Mouse (Mus musculus): ENCODE measurements around the gene Tap2.

Tap2 gene

DNA sequence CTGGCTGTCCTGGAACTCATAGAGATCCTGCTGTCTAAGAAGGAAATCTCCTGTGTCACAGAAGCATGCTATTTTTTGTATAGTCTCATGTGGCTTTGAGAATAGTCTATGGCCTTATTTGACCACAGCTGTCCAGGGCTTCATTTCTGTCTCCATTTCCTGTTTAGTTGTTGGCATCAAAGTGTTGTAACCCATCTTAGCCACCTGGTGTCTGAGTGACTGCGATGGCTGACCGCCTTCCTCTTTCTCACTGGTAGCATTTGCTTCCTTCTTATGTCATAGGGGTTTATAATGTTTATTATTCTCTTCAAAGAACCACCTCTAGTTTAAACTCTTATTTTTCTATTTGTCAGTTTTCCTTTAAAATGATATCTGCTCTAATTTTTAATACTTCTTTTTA lies 45.4 kb downstream of the Tap2 start:
- no peak for DNase-seq (ENCODE audit: low read depth, low spot score)

GRCm38 (mm10) chr17:34249361-34249760 lies 46.0 kb downstream of the Tap2 start:
- no peak for DNase-seq (ENCODE audit: low read depth, low spot score)

DNA sequence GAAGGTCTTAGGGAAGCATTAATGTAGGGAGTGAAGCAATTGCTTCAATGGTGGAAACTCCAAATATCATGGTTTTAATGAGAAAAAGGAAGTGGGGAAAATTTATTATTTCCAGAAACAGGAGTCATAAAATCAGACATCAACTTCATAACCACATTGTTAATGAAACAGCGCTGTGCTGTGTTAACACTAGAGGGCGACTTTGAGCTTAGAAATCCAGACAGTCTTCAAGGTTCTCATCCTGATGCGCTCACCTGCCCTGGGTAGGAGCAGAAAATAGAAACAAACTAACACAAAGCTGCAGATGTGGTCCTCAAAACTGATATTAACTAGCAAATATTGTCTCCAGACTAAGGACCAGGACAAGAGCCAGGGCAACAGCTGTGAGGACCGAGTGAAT lies 46.6 kb downstream of the Tap2 start:
- DNase-seq (ENCODE audit: low read depth, low spot score) = peak; percentile 75

DNA sequence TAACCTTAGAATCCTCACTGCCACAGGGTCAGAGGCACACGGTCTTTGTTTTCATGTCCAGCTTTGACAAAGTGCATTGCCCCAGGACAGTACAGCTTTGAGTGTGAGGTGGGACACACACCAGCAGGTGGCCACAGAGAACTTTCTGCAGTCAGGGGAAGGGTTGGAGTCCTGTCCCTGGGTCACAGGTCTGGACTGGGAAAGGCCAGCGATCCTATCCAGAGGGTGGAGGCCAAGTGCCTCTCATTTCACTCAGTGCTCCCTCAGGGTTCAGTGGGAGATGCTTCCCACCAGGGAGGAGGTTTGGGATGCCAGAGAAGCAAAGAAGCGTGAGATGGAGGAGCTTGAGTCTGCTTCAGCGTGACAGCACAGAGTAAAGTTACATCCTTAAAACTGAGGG lies 48.3 kb downstream of the Tap2 start:
- no peak for DNase-seq (ENCODE audit: low read depth, low spot score)

DNA sequence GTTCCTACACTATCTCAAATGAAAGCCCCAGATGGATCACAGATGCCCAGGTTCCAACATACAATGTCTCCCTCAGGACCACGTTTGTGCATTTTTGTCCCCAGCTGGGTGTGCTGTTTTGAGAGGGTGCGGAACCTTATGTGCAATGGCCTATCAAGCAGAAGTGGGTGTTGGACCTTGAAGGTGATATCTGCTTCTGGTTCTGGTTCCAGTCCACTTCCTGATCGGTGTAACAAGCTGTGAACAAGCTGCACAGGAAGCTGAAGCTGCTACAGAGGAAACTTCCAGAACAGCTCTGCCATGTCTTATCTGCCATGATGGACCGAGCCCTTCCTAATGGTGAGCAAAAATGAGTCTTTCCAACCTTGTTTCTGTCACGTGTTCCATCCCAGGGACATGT lies 53.2 kb downstream of the Tap2 start:
- DNase-seq (ENCODE audit: low read depth, low spot score) = no peak

DNA sequence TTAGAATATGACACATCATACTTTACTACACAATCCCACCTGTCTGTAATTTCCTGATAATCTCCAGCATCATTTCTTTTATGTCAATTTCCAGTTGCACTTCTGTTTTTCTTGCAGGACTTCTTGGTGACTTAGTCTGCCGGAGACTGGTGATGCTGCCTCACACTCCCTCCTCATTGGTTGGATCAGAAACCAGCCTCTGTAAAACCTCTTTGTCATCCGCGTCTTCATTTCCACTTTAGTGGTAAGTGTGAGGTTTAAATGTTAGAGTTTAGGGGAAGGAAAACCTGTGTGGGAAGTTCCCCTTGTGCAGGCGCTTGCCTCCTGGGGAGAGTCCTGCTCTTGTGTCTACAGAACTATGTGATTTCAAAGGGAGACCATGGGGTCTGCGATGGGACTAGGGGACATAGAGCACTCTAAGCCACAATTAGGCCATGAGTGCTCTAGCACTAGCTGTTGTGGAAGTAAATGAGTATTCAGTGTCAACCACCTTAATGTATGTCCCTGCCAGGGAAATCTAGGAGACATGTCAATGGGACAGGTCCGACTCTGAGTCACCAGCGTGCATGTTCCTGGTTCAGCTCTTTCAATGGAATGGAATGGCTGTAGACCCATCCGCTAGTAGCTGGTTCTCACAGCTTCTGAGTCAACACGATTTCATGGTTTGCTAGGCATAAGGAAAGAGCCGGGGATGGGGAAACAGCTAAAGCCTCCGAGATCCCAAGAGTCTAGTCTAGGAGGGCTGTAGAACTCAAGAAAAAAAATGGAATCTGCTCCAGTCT lies 54.5 kb downstream of the Tap2 start, which contains the start of gene H2-Ab1:
Gene H2-Ab1, plus strand, starts transcription at position 96 of the 782 bp plus-strand sequence.
- DNase-seq (ENCODE audit: low read depth, low spot score) = peak; percentile 85

GRCm38 (mm10) chr17:34260551-34260950 lies 57.2 kb downstream of the Tap2 start:
- no peak for DNase-seq (ENCODE audit: low read depth, low spot score)

DNA sequence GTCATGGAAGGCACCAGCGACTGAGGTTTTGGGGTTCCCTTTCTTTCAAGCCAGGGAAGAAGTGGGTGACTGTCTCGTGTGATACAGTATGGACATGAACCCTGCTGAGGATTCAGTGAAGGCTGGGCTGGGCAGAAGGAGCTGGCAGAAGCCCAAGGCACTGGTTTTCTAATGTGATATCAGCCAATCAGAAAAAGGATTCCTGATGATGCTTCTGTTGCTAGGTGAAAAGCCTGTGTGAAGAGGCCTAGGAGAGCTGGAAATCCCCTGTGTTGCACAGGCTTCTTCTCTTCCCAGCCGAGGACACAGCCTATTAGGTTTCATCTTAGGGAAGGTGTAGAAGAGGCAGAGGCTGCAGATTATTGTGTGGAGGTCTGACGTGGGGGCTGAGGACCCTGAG lies 58.2 kb downstream of the Tap2 start:
- DNase-seq (ENCODE audit: low read depth, low spot score) = peak; percentile 86

DNA sequence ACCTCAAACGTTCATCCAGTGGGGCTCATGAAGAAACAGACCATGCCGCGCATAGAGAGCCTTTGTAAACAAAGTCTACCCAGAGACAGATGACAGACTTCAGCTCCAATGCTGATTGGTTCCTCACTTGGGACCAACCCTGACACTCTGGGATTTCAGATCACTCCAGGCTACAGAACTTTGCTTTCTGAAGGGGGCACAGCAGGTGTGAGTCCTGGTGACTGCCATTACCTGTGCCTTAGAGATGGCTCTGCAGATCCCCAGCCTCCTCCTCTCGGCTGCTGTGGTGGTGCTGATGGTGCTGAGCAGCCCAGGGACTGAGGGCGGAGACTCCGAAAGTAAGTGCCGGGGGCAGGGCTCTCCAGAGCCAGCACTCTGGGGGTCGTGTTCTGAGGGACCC lies 59.7 kb downstream of the Tap2 start:
- DNase-seq (ENCODE audit: low read depth, low spot score) = peak; percentile 86

DNA sequence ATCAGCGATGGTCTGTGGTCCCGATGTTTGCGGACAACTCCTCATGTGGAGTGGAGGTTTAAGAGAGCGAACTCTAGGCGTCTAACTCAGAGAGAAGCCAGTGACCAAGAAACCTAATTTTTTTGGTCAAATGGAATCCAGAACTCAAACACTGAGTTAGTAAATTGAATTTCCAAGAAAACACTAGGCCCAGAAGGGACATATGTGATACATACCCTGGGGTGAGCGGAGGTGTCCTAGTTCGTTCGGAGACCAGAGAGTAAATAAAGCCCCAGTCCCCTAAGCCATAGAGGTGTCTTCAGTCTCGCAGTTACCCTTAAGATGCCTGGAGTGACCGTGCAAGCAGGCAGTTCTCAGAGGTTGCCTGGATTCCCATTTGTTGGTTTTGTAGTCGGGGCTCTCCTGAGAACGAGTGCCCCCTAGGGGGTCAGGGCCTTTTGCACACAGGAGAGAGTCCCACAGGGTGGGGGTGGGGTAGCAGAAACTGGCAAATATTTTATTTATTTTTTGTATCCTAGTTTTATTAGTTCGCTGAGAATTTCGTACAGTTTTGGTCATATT lies 60.6 kb downstream of the Tap2 start:
- peak; percentile 41 for DNase-seq (ENCODE audit: low read depth, low spot score)

DNA sequence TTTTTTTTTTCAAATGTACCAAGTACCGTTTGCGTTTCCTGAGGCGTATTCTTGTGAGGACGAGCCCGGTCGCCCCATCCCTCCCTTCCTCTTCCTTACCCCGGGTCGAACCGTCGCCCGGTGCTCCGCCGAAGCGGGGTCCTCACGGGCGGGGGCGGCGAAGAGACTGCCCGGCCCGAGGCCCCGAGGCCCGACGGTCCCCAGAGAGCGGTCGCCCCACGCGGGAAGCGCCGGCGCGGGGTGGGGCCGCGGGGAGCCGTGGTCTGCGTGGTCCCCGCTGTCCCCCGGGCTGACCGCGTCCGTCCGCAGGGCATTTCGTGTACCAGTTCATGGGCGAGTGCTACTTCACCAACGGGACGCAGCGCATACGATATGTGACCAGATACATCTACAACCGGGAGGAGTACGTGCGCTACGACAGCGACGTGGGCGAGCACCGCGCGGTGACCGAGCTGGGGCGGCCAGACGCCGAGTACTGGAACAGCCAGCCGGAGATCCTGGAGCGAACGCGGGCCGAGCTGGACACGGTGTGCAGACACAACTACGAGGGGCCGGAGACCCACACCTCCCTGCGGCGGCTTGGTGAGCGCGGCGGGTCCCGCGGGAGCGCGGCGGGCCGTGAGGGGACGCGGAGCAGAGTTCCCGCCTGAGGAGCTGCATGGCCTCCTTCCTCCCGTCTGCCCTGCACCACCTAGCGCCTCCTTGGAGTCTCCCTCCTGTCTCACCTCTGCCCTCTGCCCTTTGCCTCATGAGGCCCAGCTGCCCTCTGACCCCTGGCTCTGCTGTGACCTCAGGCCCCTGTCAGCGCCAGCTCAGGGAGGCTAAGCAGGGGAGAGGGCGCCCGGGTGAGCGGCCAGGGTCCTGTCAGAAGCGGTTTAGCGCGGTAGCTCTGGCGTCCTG lies 61.4 kb downstream of the Tap2 start:
- DNase-seq (ENCODE audit: low read depth, low spot score) = peak; percentile 39

Data from CD4-positive helper T cell, adult 2 months (primary cell).